Mouse (Mus musculus): ENCODE data around the gene Mgat4a.

DNA sequence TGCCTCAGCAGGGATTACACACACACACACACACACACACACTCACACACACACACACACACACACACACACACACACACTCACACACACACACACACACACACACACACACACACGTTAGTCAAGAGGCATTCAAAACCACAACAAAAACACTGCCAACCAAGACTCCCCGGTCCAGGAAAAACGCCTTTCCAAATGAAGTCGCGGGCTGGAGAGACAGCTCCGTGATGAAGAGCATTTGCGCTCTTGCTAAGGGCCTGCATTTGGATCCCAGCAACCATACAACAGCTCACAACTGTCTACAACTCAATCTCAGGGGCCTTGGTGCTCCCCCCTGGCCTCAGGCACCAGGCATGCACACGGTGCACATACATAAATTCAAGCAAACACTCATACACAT lies 10.8 kb downstream of the Mgat4a start:
- TF ChIP-seq CTCF (IDR thresholded peaks at IDR 0.05; ENCODE audit: low read depth) = no peak
- no peak for TF ChIP-seq EP300 (IDR thresholded peaks at IDR 0.05; ENCODE audit: low read depth)
